Mouse (Mus musculus) WW6 (cell line): ENCODE results near the gene Katnal1.

ENCODE experiments used
- DNase-seq: peaks from one replicate; pipeline ENCODE4 v3.0.0-alpha.2; 2013; ENCODE audit warnings: low read depth, low spot score

Gene Katnal1

GRCm38 (mm10) chr5:148885821-148886609 is 43.1 kb downstream of the Katnal1 start:
- DNase-seq = peak; percentile 75

DNA sequence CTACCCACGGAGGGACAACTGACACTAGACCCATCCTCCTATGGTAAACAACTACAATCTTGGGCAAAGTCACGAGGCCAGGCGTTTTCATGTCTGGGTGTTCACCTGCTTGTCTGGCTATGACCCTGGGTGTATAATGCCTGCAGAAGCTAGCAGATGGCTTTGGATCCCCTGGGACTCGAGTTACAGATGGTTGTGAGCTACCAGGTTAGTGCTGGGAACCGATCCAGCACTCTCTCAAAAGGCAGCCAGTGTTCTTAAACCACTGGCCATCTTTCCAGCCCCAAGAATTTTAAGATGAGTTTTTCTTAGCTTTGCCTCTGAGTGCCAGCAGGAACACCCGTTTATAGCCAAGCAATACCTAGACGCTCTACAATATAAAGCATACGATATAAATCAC is 45.4 kb downstream of the Katnal1 start:
- DNase-seq = no peak

DNA sequence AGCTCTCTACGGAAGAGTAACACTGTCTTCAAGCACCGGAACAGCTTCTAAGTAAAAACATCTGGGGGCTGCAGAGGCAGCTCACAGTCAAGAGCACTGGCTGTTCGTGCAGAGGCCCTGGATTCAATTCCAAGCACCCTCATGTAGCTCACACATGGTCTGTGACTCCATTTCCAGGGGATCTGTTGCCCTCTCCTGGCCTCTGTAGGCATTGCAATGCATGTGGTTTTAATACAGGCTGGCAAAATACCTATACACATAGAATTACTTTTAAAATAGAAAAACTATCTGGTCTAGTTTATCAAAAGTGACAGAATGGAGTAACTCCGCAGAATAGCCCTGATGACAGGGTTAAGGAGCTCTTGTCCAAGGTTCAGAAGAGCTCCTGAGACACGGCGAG is 49.9 kb downstream of the Katnal1 start:
- peak; percentile 33 for DNase-seq

DNA sequence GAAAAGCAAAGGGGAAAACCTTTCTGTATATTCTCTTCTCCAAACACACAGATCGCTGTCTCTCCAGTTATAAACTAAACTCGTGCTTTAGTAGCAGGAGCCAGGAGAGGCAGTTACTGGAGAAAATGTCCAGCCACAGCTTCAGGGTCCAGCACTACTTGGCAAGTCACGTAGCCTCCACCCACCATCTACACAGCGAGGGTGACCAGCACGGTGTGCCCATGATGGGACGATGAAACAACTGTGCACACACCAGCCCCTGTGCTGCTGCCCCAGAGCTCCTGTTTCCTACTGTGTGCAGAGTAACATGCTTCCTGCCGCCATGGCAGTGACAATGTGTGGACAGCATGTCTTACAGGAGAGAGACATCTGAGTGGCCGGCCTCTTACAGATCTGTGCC is 56.0 kb downstream of the Katnal1 start:
- DNase-seq = no peak

- no peak for DNase-seq
Measured at GRCm38 (mm10) chr5:148869583-148869982, 59.5 kb downstream of the Katnal1 start.

GRCm38 (mm10) chr5:148867766-148868165 is 61.4 kb downstream of the Katnal1 start:
- no peak for DNase-seq

DNA sequence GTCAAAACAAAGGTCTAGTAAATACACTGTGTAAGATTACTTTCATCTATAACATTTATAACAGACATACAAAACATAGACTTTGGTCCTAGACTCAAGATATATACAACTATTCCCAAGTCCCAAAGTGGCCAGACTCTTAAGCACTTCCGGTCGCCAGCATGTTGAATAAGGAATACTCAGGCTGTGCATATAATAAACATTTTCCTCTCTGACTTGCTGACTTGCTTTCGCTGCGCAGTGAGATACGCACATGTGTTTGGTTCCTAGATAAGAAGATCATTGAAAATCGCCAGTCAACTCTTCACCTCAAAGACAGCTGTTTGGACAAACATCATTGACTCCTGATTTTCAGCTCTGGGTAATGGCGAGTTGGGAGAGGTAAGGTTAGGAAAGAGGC is 61.9 kb downstream of the Katnal1 start:
- DNase-seq = no peak

DNA sequence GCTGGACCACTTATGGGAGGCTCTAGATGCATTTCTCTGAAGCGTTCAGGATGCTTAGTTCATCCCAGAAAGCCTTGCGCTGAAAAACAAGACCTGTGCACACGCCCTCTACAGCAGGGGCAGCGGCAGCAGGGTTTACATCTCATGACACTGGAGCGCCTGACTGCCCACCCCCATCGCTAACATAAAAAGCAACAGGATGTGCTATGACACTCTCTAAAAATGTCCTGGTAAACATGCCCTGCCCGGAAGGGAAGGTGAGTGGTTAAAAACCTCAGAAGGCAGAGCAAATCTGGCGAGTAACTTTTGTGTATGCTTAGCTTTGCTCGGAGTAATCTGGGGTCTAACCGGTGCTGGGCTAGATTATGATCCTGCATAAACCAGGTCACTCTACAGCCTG is 62.5 kb downstream of the Katnal1 start:
- no peak for DNase-seq

DNA sequence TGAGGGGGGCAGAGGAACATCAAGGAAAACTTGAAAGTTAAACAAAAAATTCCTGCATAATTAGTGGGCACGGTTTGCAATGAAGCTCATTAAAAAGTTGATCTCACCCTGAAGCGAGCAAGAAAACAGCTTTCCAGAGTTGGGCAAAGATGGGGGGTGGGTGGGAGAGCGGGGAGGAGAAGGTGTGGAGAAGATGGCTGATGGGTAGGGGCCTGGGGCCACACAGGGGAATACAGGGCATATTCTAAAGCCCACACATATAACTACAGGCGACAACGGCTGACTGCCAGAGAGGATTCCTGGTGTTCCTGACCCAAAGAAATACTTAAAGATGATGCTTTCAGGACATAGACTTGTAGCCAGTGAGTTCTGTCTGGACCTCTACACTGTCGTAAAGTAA is 65.7 kb downstream of the Katnal1 start:
- DNase-seq = no peak

DNA sequence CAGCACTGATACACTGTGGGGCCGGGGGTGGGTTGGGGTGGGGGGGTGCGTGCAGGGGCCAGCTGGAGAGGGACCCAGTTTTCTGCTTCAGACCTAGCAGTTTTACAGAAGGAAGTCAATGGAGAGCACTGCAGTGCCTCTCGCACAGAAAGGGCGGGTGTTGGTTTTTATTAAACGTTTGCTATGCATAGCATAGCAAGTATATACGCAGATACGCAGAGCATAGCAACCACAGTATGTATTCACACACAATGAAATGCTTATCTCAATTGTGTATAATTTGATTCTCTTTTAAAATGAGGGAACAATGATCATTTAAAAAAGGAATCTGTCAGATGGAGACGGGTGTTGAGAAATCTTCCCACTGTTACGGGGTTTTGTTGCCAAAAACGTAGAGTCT is 66.3 kb downstream of the Katnal1 start:
- no peak for DNase-seq

- no peak for DNase-seq
Measured at GRCm38 (mm10) chr5:148862136-148862535, 67.0 kb downstream of the Katnal1 start.

- DNase-seq = no peak
Measured at GRCm38 (mm10) chr5:148857522-148857921, 71.6 kb downstream of the Katnal1 start.

GRCm38 (mm10) chr5:148855047-148855446 is 74.1 kb downstream of the Katnal1 start:
- DNase-seq = no peak

DNA sequence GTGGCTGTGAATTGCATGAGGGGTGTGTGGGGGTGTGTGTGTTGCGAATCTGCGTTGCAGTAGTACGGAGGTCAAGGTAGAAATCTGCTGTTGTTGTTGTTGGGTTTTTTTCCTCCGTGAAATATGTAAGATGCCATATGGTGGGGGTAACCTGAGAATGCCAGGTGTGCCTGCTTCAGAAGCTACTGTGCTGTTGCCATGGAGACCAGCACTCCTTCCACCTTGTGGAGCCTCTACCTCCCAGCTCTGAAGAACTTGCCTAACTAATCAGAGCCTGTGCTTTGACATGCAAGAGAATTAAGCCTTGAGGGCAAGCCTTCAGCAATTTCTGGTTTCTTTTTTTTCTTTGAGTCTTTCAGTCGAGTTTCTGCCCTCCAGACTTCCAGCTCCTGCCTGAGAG is 75.0 kb downstream of the Katnal1 start:
- DNase-seq = no peak

DNA sequence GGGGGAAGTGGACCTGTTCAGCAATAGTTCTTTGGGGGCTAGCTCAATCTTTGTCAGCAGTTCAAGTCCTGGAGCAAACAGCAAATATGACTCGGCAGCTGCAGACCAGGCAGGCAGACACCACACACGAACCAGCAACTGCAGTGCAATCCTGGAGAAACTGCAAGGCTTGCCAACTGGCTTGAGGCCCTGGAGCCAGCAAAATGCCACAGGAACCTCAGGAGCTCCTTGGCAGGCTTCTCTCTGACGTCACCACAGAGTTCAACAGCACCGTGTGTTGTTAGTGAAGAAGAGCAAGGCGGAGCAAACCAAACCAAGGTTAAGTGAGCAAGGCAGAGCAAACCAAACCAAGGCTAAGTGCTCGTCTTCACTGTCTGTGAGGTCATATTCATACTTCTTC is 79.6 kb downstream of the Katnal1 start:
- DNase-seq = no peak

DNA sequence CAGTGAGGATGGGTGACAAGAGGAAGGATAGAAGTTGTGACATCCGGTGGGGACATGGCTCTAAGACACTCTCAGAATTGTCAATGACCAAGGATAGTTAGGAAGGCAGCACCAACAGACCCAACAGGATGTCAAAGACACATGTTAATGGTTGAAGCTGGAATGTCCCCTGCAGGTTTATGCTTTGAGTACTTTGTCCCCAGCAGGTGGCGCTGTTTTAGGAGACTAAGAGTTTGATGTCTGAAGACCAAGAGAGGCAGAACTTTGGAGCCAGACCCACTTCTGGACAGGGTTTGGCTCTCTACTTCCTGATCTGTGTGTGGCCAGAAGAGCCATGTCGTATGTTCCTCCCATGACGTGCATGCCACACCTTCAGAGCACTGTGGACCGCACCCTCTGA is 82.1 kb downstream of the Katnal1 start:
- DNase-seq = no peak

DNA sequence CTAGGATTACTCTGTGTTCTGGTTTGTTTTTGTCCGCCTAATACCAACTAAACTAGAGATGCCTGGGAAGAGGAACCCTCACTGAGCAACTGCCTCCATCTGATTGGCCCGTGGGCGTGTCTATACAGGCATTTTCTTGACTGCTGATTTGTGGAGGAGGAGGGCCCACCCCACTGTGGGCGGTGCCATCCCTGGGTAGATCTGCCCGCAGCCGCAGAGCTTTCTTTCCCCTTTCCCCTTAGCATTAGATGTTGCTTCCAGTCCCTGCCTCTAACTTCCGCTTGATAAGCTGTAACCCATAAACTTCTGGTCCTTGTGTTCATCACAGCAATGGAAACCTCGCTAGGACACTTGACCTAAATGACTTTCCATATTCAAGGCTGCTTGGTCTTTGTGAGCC is 92.1 kb downstream of the Katnal1 start:
- peak; percentile 79 for DNase-seq

DNA sequence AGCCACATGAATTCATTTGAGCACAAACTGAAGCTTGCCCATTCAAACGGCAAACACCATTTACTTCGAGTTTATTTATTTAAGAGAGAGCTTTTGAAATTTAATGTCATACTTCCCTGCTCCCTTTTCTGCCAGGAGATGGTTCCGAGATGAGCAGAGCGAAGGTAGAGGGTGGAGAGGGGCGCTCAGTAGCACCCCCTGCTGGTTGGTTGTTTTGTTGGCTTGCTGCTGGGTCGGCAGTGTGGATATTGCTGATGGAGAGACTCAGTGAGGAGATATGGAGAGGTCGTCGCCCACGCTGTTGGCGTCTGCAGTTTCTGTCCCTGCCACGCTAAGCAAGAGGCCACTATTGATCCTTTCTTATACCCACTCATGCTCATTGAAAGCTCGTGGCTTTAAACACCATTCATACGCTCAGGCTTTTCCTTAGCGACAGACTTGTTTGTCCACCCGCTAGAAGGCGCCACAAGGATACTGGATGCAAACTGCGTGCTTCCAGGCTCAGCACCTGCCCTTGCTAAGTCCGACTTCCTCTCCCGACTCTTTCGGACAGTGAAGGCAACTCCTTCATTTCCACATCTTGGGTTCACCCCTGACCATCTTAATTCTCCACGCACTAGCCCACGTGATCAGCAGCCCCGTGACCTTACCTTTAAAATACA is 97.4 kb downstream of the Katnal1 start:
- peak; percentile 73 for DNase-seq

DNA sequence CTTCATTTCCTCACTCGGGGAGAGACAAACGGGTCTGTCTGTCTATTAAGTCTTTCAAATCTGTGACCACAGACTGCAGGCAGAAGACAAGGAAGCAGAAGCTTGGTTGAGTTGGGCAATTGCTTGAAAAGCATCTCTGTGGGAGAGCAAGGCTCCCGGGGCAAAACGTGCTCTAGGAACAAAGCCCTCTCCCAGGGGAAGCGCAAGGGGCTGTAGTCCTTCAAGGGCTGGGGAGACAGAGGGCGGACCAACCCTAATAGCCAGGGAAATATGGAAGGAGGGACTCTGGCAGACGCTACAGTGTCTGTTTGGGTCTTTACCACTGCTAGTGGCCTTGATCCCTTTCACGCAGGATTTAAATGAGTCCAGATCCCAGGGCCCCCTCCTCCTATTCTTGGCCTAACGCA is 98.0 kb downstream of the Katnal1 start:
- no peak for DNase-seq

DNA sequence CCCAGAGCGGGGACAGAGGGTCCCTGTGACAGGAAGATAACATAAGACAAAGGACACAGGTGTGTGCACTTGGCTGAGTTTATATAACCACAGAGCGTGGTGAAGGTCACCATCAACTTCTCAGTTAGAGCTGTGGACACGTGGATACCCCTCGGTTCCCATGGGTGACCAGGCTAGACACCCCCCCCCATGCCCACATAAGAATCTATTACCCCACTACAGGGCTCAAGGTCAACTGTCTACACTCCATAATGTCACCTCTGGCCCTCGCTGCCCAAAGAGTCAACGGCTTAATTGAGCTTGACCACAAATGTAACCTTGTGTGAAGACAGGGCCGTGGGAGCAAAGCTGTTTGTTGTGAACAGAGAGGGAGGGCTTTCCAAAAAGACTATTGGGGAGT is 103.4 kb downstream of the Katnal1 start:
- DNase-seq = no peak

DNA sequence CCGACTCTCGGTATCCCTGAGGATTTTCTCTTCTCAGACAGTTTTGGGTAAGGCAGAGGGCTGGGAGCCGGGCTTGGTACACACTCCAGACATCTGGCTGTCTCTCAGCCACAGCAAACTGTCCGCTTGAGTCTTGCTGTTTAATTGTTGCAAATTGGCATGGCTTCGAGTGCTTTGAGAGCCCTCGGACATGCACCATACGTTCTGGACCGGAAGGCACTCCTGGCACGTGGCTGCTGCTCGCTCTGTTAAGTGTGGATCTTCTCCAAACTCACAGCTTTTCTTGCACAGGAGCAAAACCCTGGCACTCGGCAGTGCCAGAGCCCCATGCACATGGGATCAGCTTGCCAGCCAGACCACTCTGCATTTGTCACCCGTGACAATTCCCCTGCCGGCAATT is 106.3 kb downstream of the Katnal1 start:
- no peak for DNase-seq
